Mouse (Mus musculus) testis, adult 2 months (tissue): ENCODE measurements at regions not wholly inside any gene's neighbourhood (a gene's known extent, or its start where the extent isn't known, plus 50 kb on each side); places are given as distances from the start of the nearest gene placed in this dataset.

Experiments
- H3K27ac ChIP-seq: fragments of 200-500 bp; 2 replicates; pipeline ENCODE4 v1.5.1; 2012; ENCODE audit warnings: low read depth, low read length; ENCODE audit not compliant: control insufficient read depth, insufficient read depth
- H3K27me3 ChIP-seq: fragments of 200-500 bp; 2 replicates; pipeline ENCODE4 v1.6.1; 2012; ENCODE audit warnings: mild to moderate bottlenecking, low read length, moderate library complexity; ENCODE audit not compliant: control insufficient read depth, insufficient read depth
- H3K36me3 ChIP-seq: fragments of 200-500 bp; 2 replicates; pipeline ENCODE4 v1.6.1; 2012; ENCODE audit warnings: mild to moderate bottlenecking, low read length; ENCODE audit not compliant: control insufficient read depth, insufficient read depth
- H3K4me1 ChIP-seq: fragments of 200-500 bp; 2 replicates; pipeline ENCODE4 v1.6.1; 2012; ENCODE audit warnings: low read length; ENCODE audit not compliant: control insufficient read depth, insufficient read depth
- H3K4me3 ChIP-seq: fragments of 200-500 bp; 2 replicates; pipeline ENCODE4 v1.5.1; 2012; ENCODE audit warnings: low read depth, mild to moderate bottlenecking, low read length, moderate library complexity, mixed read lengths; ENCODE audit not compliant: control insufficient read depth
- CTCF ChIP-seq: fragments of 200-500 bp; IDR thresholded peaks from 2 replicates; pipeline ENCODE4 v1.5.1; 2012; ENCODE audit warnings: low read depth, mild to moderate bottlenecking, inconsistent platforms, low read length, moderate library complexity; ENCODE audit not compliant: control insufficient read depth, insufficient read depth, insufficient replicate concordance
- POLR2A ChIP-seq: fragments of 200-500 bp; IDR thresholded peaks from 2 replicates; pipeline ENCODE4 v1.6.1; 2012; ENCODE audit warnings: low read depth, mild to moderate bottlenecking, inconsistent platforms, low read length, moderate library complexity; ENCODE audit not compliant: control insufficient read depth

- H3K27me3 ChIP-seq: no peaks in the 10 kb centered on the region
- TF ChIP-seq POLR2A: no peak
- TF ChIP-seq CTCF: no peak
- H3K27ac ChIP-seq: no peak overlapping the region
- no peaks in the 10 kb centered on the region for H3K4me1 ChIP-seq
- no peak overlapping the region for H3K4me3 ChIP-seq
- H3K36me3 ChIP-seq: no peaks in the 10 kb centered on the region
Measured at GRCm38 (mm10) chr1:137539424-137540116, 579.3 kb upstream of the Nr5a2 start.

GRCm38 (mm10) chr1:137514750-137515149, 554.5 kb upstream of the Nr5a2 start:
- H3K27me3 ChIP-seq: no peaks in the 10 kb centered on the region
- peaks cover 2% of the 10 kb centered on the region; the same call in 1 of the 2 replicates for H3K4me1 ChIP-seq
- no peak for TF ChIP-seq CTCF
- TF ChIP-seq POLR2A: no peak
- H3K36me3 ChIP-seq: no peaks in the 10 kb centered on the region
- no peak overlapping the region for H3K27ac ChIP-seq
- H3K4me3 ChIP-seq: no peak overlapping the region

GRCm38 (mm10) chr1:137503704-137504422, 543.6 kb upstream of the Nr5a2 start:
- H3K4me3 ChIP-seq: no peak overlapping the region
- H3K27me3 ChIP-seq: no peaks in the 10 kb centered on the region
- H3K4me1 ChIP-seq: no peaks in the 10 kb centered on the region
- no peaks in the 10 kb centered on the region for H3K36me3 ChIP-seq
- no peak for TF ChIP-seq CTCF
- no peak for TF ChIP-seq POLR2A
- H3K27ac ChIP-seq: no peak overlapping the region

GRCm38 (mm10) chr1:137488226-137488625, 528.0 kb upstream of the Nr5a2 start:
- no peaks in the 10 kb centered on the region for H3K4me1 ChIP-seq
- H3K4me3 ChIP-seq: no peak overlapping the region
- no peak overlapping the region for H3K27ac ChIP-seq
- H3K27me3 ChIP-seq: no peaks in the 10 kb centered on the region
- no peak for TF ChIP-seq POLR2A
- TF ChIP-seq CTCF: no peak
- no peaks in the 10 kb centered on the region for H3K36me3 ChIP-seq

GRCm38 (mm10) chr1:137478459-137478858, 518.2 kb upstream of the Nr5a2 start:
- no peak overlapping the region for H3K27ac ChIP-seq
- no peak overlapping the region for H3K4me3 ChIP-seq
- H3K36me3 ChIP-seq: no peaks in the 10 kb centered on the region
- TF ChIP-seq POLR2A: no peak
- no peak for TF ChIP-seq CTCF
- no peaks in the 10 kb centered on the region for H3K27me3 ChIP-seq
- no peaks in the 10 kb centered on the region for H3K4me1 ChIP-seq

GRCm38 (mm10) chr1:137477239-137477638, 517.0 kb upstream of the Nr5a2 start:
- Histone ChIP-seq H3K27me3 (no peaks in the 10 kb centered on the region), H3K27ac (no peak overlapping the region), H3K4me3 (no peak overlapping the region), H3K36me3 (no peaks in the 10 kb centered on the region), H3K4me1 (no peaks in the 10 kb centered on the region)
- TF ChIP-seq CTCF: no peak
- TF ChIP-seq POLR2A: no peak

GRCm38 (mm10) chr1:137474858-137475257, 514.6 kb upstream of the Nr5a2 start:
- Histone ChIP-seq H3K4me1 (no peaks in the 10 kb centered on the region), H3K36me3 (no peaks in the 10 kb centered on the region), H3K27ac (no peak overlapping the region), H3K27me3 (no peaks in the 10 kb centered on the region), H3K4me3 (no peak overlapping the region)
- TF ChIP-seq POLR2A: no peak
- TF ChIP-seq CTCF: no peak
